Mouse (Mus musculus) thymus, postnatal 10 days (tissue): ENCODE measurements at regions not wholly inside any gene's neighbourhood (a gene's known extent, or its start where the extent isn't known, plus 50 kb on each side); places are given as distances from the start of the nearest gene placed in this dataset.

Experiments used
- DNase-seq, 2 experiments: peaks; one replicate each; pipeline ENCODE4 v3.0.0; 2021; ENCODE audit warnings: low spot score in 2 of 2

GRCm38 (mm10) chr13:101427426-101428221, 340.4 kb downstream of the Pik3r1 start:
- DNase-seq, result no peak

- no peak for DNase-seq
Measured at GRCm38 (mm10) chr13:101426461-101426860, 341.6 kb downstream of the Pik3r1 start.

- DNase-seq, result no peak
Measured at GRCm38 (mm10) chr13:101422082-101422481, 345.9 kb downstream of the Pik3r1 start.

- no peak for DNase-seq
Measured at GRCm38 (mm10) chr13:101419457-101420025, 348.5 kb downstream of the Pik3r1 start.

GRCm38 (mm10) chr13:101418272-101418671, 349.7 kb downstream of the Pik3r1 start:
- no peak for DNase-seq

- DNase-seq, result no peak
Measured at GRCm38 (mm10) chr13:101408885-101409284, 359.1 kb downstream of the Pik3r1 start.

- DNase-seq, result no peak
Measured at GRCm38 (mm10) chr13:101407633-101408032, 360.4 kb downstream of the Pik3r1 start.

- no peak for DNase-seq
Measured at GRCm38 (mm10) chr13:101373581-101374189, 394.3 kb downstream of the Pik3r1 start.

GRCm38 (mm10) chr13:101371906-101372305, 396.1 kb downstream of the Pik3r1 start:
- no peak for DNase-seq

- no peak for DNase-seq
Measured at GRCm38 (mm10) chr13:101368170-101368569, 399.8 kb downstream of the Pik3r1 start.

GRCm38 (mm10) chr13:101355363-101355762, 412.7 kb downstream of the Pik3r1 start:
- DNase-seq, result no peak

GRCm38 (mm10) chr13:101351123-101351522, 416.9 kb downstream of the Pik3r1 start:
- DNase-seq, result no peak

- DNase-seq, result no peak
Measured at GRCm38 (mm10) chr13:101349354-101349753, 418.7 kb downstream of the Pik3r1 start.

GRCm38 (mm10) chr13:101338280-101338872, 429.6 kb downstream of the Pik3r1 start:
- no peak for DNase-seq

- DNase-seq, result no peak
Measured at GRCm38 (mm10) chr13:101318621-101319020, 449.4 kb downstream of the Pik3r1 start.

GRCm38 (mm10) chr13:101316336-101316735, 451.7 kb downstream of the Pik3r1 start:
- no peak for DNase-seq

GRCm38 (mm10) chr13:101314040-101314439, 454.0 kb downstream of the Pik3r1 start:
- DNase-seq, result no peak

- no peak for DNase-seq
Measured at GRCm38 (mm10) chr13:101311634-101312314, 456.2 kb downstream of the Pik3r1 start.

- DNase-seq, result no peak
Measured at GRCm38 (mm10) chr13:101308724-101309123, 459.3 kb downstream of the Pik3r1 start.

GRCm38 (mm10) chr13:101305695-101306413, 462.2 kb downstream of the Pik3r1 start:
- DNase-seq, result no peak

- DNase-seq, result no peak
Measured at GRCm38 (mm10) chr13:101305063-101305462, 463.0 kb downstream of the Pik3r1 start.
